Mouse (Mus musculus): ENCODE results near the gene Msmp. TPM values are rescaled to one million over a fixed set of nuclear protein-coding genes. Genes with fewer than 3 reads are reported as not detected.
A peak's percentile ranks its signal among the peaks of the same experiment; 100 is the strongest.

Msmp gene
- polyA plus RNA-seq, 1 experiment = 0.16 TPM

DNA sequence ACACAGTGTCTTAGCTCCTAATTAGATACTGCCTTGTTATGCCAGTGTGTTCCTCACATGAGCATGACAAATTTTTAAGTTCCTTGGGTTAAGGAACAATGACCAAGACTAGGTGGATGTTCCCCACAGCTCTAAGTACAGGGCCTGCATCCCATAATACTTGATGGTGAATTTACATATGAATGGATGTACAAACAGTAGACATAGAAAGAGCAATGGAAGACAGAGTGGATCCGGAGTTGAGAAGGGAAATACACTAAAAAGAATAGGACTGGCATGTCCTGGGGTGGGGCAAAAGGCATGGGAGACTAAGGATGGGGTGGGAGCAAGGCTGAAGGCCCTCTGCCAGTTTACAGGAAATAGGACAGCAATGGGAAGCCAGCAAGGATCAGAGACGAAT, 8.9 kb downstream of the Msmp start:
- no peak for TF ChIP-seq POLR2A (IDR thresholded peaks at IDR 0.05; ENCODE audit: borderline replicate concordance, extremely low read depth, insufficient read depth, insufficient read length, poor library complexity, severe bottlenecking)
- TF ChIP-seq CTCF (IDR thresholded peaks at IDR 0.05; ENCODE audit: borderline replicate concordance, extremely low read depth, insufficient read depth, insufficient read length) = no peak
- peak; percentile 15 for DNase-seq (ENCODE audit: low read depth)

DNA sequence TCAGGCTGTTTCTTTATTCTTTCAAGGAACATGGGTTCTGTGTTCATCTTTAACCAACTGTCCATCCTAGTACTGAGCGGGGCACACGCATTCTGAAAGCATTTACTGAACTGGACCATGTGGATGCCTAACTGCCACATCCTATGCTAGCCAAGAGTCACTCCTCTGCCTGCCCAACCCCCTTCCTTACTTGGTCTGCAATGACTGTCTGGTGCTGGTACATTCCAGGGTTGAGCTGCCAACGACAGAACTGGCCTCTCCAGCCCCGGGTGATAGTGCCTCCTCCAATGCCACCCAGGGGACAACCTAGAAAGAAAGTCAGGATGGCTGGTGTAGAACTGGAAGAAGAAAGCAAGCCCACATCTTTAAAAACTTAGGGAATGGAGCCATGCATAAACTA, 10.7 kb downstream of the Msmp start:
- DNase-seq (ENCODE audit: low read depth) = no peak
- TF ChIP-seq CTCF (IDR thresholded peaks at IDR 0.05; ENCODE audit: borderline replicate concordance, extremely low read depth, insufficient read depth, insufficient read length) = no peak
- TF ChIP-seq POLR2A (IDR thresholded peaks at IDR 0.05; ENCODE audit: borderline replicate concordance, extremely low read depth, insufficient read depth, insufficient read length, poor library complexity, severe bottlenecking) = no peak

DNA sequence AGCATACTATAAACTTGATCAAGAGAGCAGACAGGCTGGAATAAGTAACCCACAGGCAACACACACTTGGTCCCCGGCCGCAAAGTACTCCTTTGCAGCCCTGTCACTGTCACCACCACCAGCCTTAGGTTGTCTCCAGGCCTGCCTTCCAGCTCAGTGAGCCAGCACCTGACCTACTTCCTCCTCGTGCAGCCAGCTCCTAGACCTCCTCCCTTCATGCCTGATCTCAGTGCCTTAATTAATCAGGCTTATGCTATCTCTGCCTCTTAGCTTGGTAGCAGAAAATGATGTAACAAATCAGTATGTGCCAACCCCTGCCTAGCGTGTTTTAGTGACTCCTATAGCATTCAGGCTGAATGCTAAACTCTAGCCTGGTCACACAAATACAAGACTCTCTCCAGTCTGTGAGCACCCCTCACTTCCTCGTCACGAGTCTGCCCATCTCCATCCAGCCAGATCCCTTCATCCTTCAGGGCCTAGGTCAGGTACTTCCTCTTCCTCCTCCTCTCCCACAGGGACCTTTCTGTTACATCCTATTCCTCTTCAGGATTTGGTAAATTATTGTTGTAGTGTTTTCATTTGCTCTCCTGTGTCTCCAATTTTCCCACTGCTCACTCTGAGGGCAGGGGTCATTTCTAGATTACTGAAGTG, 12.8 kb downstream of the Msmp start:
- DNase-seq (ENCODE audit: low read depth) = no peak
- no peak for TF ChIP-seq CTCF (IDR thresholded peaks at IDR 0.05; ENCODE audit: borderline replicate concordance, extremely low read depth, insufficient read depth, insufficient read length)
- TF ChIP-seq POLR2A (IDR thresholded peaks at IDR 0.05; ENCODE audit: borderline replicate concordance, extremely low read depth, insufficient read depth, insufficient read length, poor library complexity, severe bottlenecking) = no peak

DNA sequence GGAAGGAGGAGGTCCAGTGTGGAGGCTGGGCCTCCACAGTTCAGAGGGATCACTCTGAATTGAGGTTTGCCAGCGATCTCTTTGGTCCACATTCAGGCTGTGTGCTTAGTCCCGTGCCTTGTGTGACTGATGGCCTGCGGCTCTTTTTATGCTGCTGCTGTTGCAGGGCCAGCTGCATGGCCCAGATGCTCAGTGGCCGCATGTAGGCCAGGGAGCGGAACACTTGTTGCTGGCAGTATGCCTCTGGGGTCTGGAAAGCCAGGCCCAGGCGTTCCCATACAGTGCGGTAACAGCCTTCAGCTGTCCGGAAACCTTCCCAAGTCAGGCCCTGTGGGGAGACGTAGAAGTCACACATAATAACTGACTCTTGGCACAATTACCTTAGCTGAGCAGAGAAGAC, 17.2 kb downstream of the Msmp start:
- no peak for TF ChIP-seq CTCF (IDR thresholded peaks at IDR 0.05; ENCODE audit: borderline replicate concordance, extremely low read depth, insufficient read depth, insufficient read length)
- no peak for TF ChIP-seq POLR2A (IDR thresholded peaks at IDR 0.05; ENCODE audit: borderline replicate concordance, extremely low read depth, insufficient read depth, insufficient read length, poor library complexity, severe bottlenecking)
- DNase-seq (ENCODE audit: low read depth) = no peak

DNA sequence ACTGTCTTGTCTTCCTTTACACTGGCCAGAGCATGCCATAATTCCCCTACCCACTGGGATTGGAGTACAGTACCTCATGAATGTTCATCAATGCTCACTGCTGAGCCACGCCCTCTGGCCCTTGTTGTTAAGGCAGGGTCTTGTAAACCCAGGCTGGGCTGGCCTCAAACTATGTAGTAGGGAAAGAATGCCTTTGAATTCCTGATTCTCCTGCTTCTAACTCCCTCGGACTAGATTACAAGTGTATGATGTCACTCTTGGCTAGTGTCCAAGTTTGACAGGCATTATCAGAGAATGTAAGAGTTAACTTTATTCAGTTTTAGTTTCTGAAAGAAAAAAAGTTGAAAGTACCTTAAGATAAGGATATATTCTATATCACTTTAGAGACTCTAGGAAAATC, 20.1 kb downstream of the Msmp start:
- DNase-seq (ENCODE audit: low read depth) = peak; percentile 46
- no peak for TF ChIP-seq CTCF (IDR thresholded peaks at IDR 0.05; ENCODE audit: borderline replicate concordance, extremely low read depth, insufficient read depth, insufficient read length)
- TF ChIP-seq POLR2A (IDR thresholded peaks at IDR 0.05; ENCODE audit: borderline replicate concordance, extremely low read depth, insufficient read depth, insufficient read length, poor library complexity, severe bottlenecking) = no peak

DNA sequence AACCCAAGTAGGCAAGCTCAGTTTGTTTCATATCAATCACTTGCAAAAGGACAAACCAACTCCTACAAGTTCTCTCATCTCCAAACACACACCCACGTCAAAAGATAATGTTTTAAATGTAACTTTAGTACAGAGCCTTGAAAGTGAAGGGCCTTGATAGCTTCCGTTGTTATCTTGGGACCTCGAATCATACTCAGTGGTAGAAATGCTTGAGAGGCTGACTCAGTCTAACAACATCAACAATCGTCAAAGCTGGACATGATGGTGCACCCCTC, 20.8 kb downstream of the Msmp start:
- DNase-seq (ENCODE audit: low read depth) = no peak
- TF ChIP-seq POLR2A (IDR thresholded peaks at IDR 0.05; ENCODE audit: borderline replicate concordance, extremely low read depth, insufficient read depth, insufficient read length, poor library complexity, severe bottlenecking) = no peak
- TF ChIP-seq CTCF (IDR thresholded peaks at IDR 0.05; ENCODE audit: borderline replicate concordance, extremely low read depth, insufficient read depth, insufficient read length) = no peak

DNA sequence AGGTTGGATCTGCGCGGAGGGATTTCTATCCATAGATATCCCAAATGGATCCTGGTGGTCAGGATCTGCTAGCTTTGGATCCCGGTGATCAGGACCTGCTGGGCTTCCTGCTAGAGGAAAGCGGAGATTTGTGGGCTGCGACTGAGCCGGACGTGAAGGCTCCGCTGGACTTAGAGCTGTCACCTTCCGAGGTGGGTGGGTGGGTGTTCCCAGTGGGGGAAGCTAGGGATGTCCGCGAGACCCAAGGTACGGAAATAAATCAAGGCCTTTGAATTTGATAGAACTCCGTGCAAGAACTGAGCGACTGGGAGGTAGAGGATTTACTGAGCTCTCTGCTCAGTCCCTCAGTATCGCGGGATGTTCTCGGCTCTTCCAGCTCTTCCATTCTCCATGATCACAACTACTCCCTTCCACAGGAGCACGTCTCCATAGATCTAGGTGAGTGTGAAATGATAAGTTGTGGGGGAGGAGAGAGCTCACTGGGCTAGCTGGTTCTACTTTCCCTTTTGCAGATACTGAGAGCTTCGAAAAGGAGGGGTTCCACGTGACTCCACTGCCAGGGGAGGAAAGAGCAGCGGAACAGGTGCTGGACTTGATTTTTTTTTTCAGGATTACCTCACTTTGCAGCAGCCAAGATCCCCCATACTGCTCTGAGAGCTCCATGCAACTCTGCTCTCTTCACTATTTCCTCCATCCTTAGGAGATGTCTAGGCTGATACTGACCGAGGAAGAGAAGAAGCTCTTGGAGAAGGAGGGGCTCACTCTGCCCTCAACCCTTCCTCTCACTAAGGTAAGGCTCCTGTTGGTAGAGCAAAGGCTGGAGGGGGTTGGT, 21.3 kb downstream of the Msmp start:
- TF ChIP-seq CTCF (IDR thresholded peaks at IDR 0.05; ENCODE audit: borderline replicate concordance, extremely low read depth, insufficient read depth, insufficient read length) (no peak), POLR2A (IDR thresholded peaks at IDR 0.05; ENCODE audit: borderline replicate concordance, extremely low read depth, insufficient read depth, insufficient read length, poor library complexity, severe bottlenecking) (no peak)

DNA sequence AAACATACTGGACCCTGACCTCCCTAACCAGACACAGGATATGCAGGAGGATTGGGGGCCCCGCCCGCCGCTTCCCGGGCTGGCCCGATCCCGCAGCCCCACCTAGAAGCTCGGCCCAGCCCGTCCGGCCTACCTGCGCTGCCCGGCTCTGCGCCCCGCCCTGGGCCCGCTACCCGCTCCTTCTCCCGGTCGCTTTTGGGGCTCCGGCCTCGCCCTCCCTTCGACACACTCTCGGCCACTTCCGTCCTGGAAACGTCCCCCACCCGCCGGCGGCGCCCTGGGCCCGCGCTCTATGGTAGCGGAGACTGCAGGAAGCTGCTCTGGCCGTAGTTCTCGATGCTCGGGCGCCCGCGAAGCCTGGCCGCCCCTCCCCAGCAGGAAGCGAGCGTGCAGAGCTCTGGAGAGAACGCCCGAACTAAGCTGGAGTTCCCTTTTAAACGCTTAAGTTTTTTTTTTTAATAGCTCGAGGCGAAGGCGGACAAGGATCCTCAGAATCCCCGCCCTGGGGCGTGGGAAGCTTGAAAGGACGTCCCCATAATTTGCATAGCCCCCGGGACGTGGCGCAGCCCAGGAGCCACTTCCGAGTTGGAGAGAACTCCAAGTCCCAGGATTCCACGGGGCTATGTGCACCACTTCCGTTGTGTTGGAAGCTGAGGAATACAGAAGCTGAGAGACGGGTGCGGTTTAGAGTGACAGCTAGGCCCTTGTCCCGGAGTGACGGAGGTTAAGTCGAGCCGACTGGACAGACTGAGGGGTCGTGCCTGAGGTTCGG, 22.1 kb downstream of the Msmp start, which contains the start of the genes Creb3 and Tln1:
TSS of gene Creb3 (plus strand) at position 336 of the 772 bp plus-strand sequence.
TSS of gene Tln1 (minus strand) at position 695 of the 772 bp plus-strand sequence.
- TF ChIP-seq CTCF (IDR thresholded peaks at IDR 0.05; ENCODE audit: borderline replicate concordance, extremely low read depth, insufficient read depth, insufficient read length) (no peak), POLR2A (IDR thresholded peaks at IDR 0.05; ENCODE audit: borderline replicate concordance, extremely low read depth, insufficient read depth, insufficient read length, poor library complexity, severe bottlenecking) (peak; percentile 45; the same call in 1 of the 2 replicates)
- peak; percentile 98 for DNase-seq (ENCODE audit: low read depth)

More for the DNA sequence above, 21.3 kb downstream of the Msmp start:
- DNase-seq (ENCODE audit: low read depth) = no peak

DNA sequence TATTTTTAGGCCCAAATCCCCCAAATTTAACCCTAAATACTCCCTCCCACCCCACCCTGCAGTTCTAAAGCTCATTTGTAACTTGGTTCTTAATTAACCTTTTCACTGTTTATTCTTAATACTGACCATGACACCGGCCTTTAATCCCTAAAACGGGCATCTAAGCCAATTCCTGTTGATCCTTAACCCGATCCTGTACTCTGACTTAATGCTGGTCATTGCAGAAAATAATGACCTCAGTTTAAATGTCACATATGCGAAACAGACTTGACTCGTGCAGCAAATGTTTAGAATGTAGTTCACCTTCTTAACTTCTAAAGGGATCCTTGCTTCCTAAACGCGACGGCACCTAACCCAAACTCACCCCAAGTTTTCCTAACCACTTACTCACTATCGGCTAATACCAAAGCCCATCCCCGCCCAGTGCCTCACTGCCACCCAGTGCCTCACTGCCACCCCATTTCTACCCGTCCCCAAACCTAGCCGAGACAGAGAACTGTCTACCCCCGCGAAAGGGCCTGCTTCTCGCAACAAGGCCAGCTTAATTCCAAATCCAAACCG, 22.8 kb downstream of the Msmp start:
- TF ChIP-seq CTCF (IDR thresholded peaks at IDR 0.05; ENCODE audit: borderline replicate concordance, extremely low read depth, insufficient read depth, insufficient read length) (no peak), POLR2A (IDR thresholded peaks at IDR 0.05; ENCODE audit: borderline replicate concordance, extremely low read depth, insufficient read depth, insufficient read length, poor library complexity, severe bottlenecking) (no peak)
- no peak for DNase-seq (ENCODE audit: low read depth)

DNA sequence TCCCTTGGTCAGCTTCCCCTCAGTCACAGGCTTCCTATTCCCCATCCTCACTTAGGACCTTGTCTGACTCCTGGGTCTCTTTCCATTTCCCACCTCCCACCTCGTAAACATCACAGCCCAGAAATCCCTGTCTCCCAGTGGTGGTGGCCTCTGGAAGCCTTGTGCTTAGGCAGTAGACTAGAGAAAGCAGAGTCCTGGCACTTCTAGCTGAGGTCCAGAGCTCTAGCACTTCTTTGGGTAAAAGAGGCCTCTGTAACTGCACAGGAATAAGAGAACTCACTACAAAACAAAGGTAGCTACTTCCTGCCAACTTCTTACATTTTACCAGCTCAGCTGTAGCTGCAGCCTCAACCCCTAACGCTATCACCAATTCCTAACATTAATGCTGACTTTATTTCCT, 23.3 kb downstream of the Msmp start:
- DNase-seq (ENCODE audit: low read depth) = no peak

DNA sequence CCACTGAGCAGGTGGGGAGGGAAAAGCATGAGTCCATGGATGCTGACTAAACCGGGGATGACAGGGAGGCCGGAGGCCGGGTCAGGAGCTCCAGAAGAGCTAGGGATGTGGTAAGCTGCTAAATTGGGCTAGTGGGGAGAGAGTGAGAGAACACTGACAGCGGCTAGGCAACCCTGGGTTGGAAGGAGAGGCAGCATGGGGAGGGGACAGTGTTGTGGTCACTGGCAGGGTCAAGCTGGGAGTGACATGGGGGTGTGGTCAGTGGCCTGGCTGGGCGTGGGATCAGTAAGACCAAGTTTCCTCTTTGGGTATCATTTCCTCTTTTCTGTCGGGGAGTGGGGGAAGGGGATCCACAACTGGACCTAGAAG, 24.1 kb downstream of the Msmp start:
- TF ChIP-seq CTCF (IDR thresholded peaks at IDR 0.05; ENCODE audit: borderline replicate concordance, extremely low read depth, insufficient read depth, insufficient read length) = no peak
- no peak for TF ChIP-seq POLR2A (IDR thresholded peaks at IDR 0.05; ENCODE audit: borderline replicate concordance, extremely low read depth, insufficient read depth, insufficient read length, poor library complexity, severe bottlenecking)
- no peak for DNase-seq (ENCODE audit: low read depth)

More for the DNA sequence above, 23.3 kb downstream of the Msmp start:
- no peak for TF ChIP-seq CTCF (IDR thresholded peaks at IDR 0.05; ENCODE audit: borderline replicate concordance, extremely low read depth, insufficient read depth, insufficient read length)
- TF ChIP-seq POLR2A (IDR thresholded peaks at IDR 0.05; ENCODE audit: borderline replicate concordance, extremely low read depth, insufficient read depth, insufficient read length, poor library complexity, severe bottlenecking) = no peak

Data from brain, embryonic 14.5 days (tissue).